Mouse (Mus musculus) limb, embryonic 14.5 days (tissue): ENCODE measurements around the gene Lcor. TPM values are rescaled to one million over a fixed set of nuclear protein-coding genes. Genes with fewer than 3 reads are reported as not detected.
A peak's percentile ranks its signal among the peaks of the same experiment; 100 is the strongest.

ENCODE experiments used
- ATAC-seq: fragments of 200-750 bp; cut with Nextera tagmentation; 2 replicates; pipeline ENCODE4 v1.8.0; 2017; ENCODE audit warnings: low read depth, moderate number of reproducible peaks, moderate TSS enrichment; ENCODE audit not compliant: low FRiP score
- DNase-seq: peaks from one replicate; pipeline ENCODE4 v3.0.0-alpha.2; 2015; ENCODE audit warnings: low spot score
- H3K27ac ChIP-seq: fragments of 300-500 bp; sonication (generic); replicated peaks from 2 replicates; pipeline ENCODE4 v1.5.1; 2014; ENCODE audit warnings: low read depth, mild to moderate bottlenecking, low read length, moderate library complexity, mixed read lengths
- H3K27me3 ChIP-seq: fragments of 300-500 bp; sonication (generic); 2 replicates; pipeline ENCODE4 v1.6.1; 2014; ENCODE audit warnings: low read length, mixed read lengths; ENCODE audit not compliant: control insufficient read depth, insufficient read depth
- H3K36me3 ChIP-seq: fragments of 300-500 bp; sonication (generic); 2 replicates; pipeline ENCODE4 v1.6.1; 2014; ENCODE audit warnings: mild to moderate bottlenecking, low read length, moderate library complexity, mixed read lengths; ENCODE audit not compliant: control insufficient read depth, insufficient read depth
- H3K4me1 ChIP-seq: fragments of 300-500 bp; sonication (generic); 2 replicates; pipeline ENCODE4 v1.6.1; 2014; ENCODE audit warnings: antibody characterized with exemption, low read length, mixed read lengths; ENCODE audit not compliant: control insufficient read depth, insufficient read depth
- H3K4me2 ChIP-seq: fragments of 300-500 bp; sonication (generic); replicated peaks from 2 replicates; pipeline ENCODE4 v1.6.1; 2014; ENCODE audit warnings: low read depth, mild to moderate bottlenecking, low read length, moderate library complexity; ENCODE audit not compliant: severe bottlenecking
- H3K4me3 ChIP-seq: fragments of 300-500 bp; sonication (generic); replicated peaks from 2 replicates; pipeline ENCODE4 v1.5.1; 2014; ENCODE audit warnings: low read length
- H3K9ac ChIP-seq: fragments of 300-500 bp; sonication (generic); 2 replicates; pipeline ENCODE4 v1.6.1; 2014; ENCODE audit warnings: mild to moderate bottlenecking, low read depth, low read length, moderate library complexity; ENCODE audit not compliant: severe bottlenecking
- H3K9me3 ChIP-seq: fragments of 300-500 bp; sonication (generic); 2 replicates; pipeline ENCODE4 v1.6.1; 2016; ENCODE audit warnings: low read length; ENCODE audit not compliant: control insufficient read depth
- POLR2A ChIP-seq: fragments of 200-500 bp; IDR thresholded peaks from 2 replicates; pipeline ENCODE4 v1.8.0; 2012; ENCODE audit warnings: inconsistent platforms, mild to moderate bottlenecking, moderate library complexity, borderline replicate concordance; ENCODE audit not compliant: insufficient read depth, insufficient read length; ENCODE audit errors: extremely low read depth
- WGBS: fragments of 180-500 bp; shearing (Covaris S2); extraction: QIAGEN DNeasy Blood & Tissue Kit; methylation state at CpG from one replicate; pipeline ENCODE4 v1.1.7; 2014; 5-methylcytosine and 5-hydroxymethylcytosine counted together
- polyA plus RNA-seq, 2 experiments: library from polyadenylated mRNA; depleted of rRNA in 1 of 2; stranded (reverse) in 1 of 2; unstranded in 1 of 2; fragments of >200 nt; fragmentation: Nextera tagmentation in 1 of 2; extraction: Ambion mirVana in 1 of 2; gene quantifications; 2 replicates each; pipeline versions ENCODE4 v1.2.1 to v1.2.3; 2012 to 2014

Lcor gene
- polyA plus RNA-seq, 2 experiments = 2.8 to 9.5 TPM

DNA sequence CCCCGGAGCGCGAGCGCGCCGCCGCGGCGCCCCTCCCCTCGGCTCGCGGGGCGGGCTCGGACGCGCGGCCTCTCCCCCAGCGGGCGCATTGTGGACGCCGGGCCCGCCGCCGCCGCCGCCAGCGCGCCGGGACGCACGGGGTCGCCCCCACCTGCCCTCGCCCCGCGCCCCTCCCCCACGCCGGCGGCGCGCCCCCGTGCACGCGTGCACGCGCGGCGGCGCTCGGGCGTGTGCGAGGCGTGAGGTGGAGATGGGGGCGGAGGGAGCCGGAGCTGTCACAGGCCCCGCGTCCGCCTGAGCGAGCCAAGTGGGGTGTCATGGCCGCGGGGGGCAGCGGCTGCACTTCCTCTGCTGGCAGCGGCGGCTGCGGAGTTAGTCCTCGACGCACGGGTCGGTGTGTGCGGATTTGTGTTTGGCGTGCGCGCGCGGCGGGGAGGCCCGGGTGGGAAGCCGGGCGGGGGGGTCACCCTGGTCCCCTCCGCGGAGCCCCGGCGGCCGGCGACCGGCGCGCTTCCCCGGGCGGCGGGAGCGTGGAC, 540 bp downstream of the Lcor start:
- Histone ChIP-seq H3K9ac (peak overlapping the region; percentile 88), H3K4me1 (0 out of 2 replicates have a peak, but pooled peaks cover 9% of the 10 kb centered on the region), H3K4me3 (peak overlapping the region; percentile 91), H3K9me3 (no peaks in the 10 kb centered on the region), H3K36me3 (no peaks in the 10 kb centered on the region), H3K4me2 (peak overlapping the region; percentile 86), H3K27me3 (no peaks in the 10 kb centered on the region), H3K27ac (peak overlapping the region; percentile 97)
- TF ChIP-seq POLR2A = no peak
- WGBS = 1% methylated on average over 16 of the region's 91 CpGs
- ATAC-seq (peak; percentile 81), DNase-seq (peak; percentile 71)

DNA sequence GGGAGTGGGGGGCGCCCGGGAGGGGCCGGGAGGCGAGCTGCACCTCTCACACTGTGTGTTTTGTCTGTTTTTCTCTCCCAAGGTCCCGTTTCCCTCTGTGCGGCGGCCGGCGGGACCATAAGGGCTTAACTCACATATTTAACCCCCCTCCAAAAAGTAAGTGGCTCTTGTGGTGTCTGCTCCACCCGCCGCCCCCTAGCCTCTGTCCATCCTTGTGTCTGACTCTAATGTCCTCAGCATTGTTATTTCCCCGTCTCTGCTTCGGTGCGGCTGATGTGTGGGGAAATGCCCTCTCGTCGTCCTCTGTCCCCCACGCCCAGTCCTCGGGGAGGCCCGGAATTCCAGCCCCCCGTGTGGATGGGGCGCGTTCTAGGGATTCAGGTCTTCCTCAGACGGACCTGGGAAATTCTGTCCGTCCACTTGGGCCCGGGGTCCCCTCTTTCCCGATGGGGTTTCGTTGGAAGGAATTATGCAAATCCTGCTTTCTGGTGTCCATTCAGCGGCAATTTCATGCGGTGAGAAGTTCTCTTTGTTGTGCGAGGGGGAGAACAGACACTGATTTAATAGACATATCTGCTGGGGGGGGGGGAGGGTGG, 1.1 kb downstream of the Lcor start:
- H3K4me1 ChIP-seq = 0 out of 2 replicates have a peak, but pooled peaks cover 9% of the 10 kb centered on the region
- H3K4me2 ChIP-seq = peak overlapping the region; percentile 86
- DNase-seq = no peak
- ATAC-seq = no peak
- H3K9me3 ChIP-seq = no peaks in the 10 kb centered on the region
- H3K9ac ChIP-seq = peak overlapping the region; percentile 88
- no peak for TF ChIP-seq POLR2A
- WGBS = under 1% methylated on average over 29 of the region's 30 CpGs
- H3K4me3 ChIP-seq = peak overlapping the region; percentile 91
- H3K27me3 ChIP-seq = no peaks in the 10 kb centered on the region
- H3K27ac ChIP-seq = peak overlapping the region; percentile 97
- H3K36me3 ChIP-seq = no peaks in the 10 kb centered on the region

DNA sequence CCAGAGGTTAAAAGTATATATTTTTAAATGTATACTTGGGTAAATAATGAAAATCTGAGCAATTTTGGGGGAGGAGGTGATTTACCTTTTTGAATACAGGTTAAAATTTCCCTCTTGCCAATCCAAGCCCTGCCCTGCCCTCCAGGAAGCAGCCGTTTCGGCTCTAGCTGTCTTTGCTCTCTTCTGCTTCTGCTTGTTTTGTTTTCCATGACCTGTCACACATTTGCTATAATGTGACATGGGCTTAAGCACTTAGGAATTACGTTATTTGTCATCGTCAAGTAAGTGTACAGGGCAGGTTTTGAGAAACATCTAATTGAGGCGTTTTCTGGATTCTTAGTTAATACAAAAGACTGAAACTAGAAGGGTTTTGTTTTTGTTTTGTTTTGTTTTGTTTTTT, 1.9 kb downstream of the Lcor start:
- WGBS = 34% methylated on average over 5 of the region's 5 CpGs
- ATAC-seq = no peak
- no peak for DNase-seq
- Histone ChIP-seq H3K27ac (no peak overlapping the region), H3K4me3 (peak overlapping the region; percentile 19), H3K27me3 (no peaks in the 10 kb centered on the region), H3K9ac (no peak overlapping the region), H3K36me3 (no peaks in the 10 kb centered on the region), H3K4me2 (peak overlapping the region; percentile 39), H3K9me3 (no peaks in the 10 kb centered on the region), H3K4me1 (0 out of 2 replicates have a peak, but pooled peaks cover 9% of the 10 kb centered on the region)
- no peak for TF ChIP-seq POLR2A

DNA sequence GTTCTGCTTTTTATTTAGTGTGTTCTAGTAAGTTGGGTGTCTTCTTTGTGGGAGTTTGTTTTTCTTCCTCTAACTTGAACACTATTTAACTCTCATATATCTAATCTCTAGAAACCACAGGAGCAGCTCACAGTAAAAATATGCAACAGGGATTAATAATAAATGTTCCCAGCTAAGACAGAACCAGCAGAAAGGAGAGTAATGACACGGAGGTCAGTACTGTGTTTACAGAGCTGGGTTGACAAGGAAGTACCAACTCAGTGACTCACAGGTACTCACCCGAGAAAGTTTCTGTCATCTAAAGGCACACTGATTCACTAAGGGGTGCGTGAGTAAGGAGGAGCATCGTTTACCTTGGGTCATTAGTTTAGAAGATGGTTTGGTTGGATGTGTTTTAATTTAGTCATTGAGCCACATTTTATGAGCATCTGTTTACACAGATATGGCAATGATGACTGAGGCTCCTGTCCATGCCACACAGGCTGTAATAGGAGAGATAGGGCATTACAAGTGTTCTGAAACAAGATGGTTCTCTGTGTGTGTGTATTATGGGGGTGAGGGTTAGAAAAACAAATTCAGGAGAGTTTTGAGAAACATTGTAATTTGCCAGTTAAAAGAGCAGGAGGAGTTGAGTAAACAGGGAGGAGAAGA, 13.1 kb downstream of the Lcor start:
- Histone ChIP-seq H3K36me3 (0 out of 2 replicates have a peak, but pooled peaks cover 2% of the 10 kb centered on the region), H3K4me2 (no peak overlapping the region), H3K9ac (no peak overlapping the region), H3K27ac (no peak overlapping the region), H3K4me3 (no peak overlapping the region), H3K9me3 (no peaks in the 10 kb centered on the region), H3K27me3 (no peaks in the 10 kb centered on the region), H3K4me1 (no peaks in the 10 kb centered on the region)
- TF ChIP-seq POLR2A = no peak
- DNase-seq (no peak), ATAC-seq (no peak)
- WGBS = 75% methylated on average over 4 of the region's 4 CpGs

DNA sequence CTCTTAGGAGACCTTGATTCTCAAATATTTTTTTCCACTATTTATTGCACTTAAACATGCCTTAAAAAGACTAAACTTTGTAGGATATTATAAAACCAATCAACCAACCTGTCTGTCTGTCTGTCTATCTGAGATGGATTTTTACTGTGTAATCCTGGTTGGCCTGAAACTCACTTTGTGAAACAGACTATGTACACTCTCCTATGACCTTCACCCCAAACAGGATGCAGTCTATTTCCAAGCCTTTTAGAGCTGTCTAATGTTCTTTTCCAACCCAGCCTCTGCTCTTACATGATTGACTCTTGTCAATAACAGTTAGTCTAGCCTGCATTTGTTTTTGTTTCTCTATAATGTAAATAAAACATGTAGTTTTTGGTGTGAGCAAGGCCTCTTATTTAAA, 13.6 kb downstream of the Lcor start:
- no peak overlapping the region for H3K4me3 ChIP-seq
- H3K4me1 ChIP-seq = no peaks in the 10 kb centered on the region
- H3K9ac ChIP-seq = no peak overlapping the region
- H3K36me3 ChIP-seq = 0 out of 2 replicates have a peak, but pooled peaks cover 2% of the 10 kb centered on the region
- no peak overlapping the region for H3K27ac ChIP-seq
- TF ChIP-seq POLR2A = no peak
- no peaks in the 10 kb centered on the region for H3K9me3 ChIP-seq
- DNase-seq = no peak
- ATAC-seq = no peak
- no peak overlapping the region for H3K4me2 ChIP-seq
- H3K27me3 ChIP-seq = no peaks in the 10 kb centered on the region
